Mouse (Mus musculus) cerebellum, postnatal 25 days (tissue): ENCODE results near the gene Accsl.

Experiments
- DNase-seq, 2 experiments: peaks; one replicate each; pipeline ENCODE4 v3.0.0; 2021; ENCODE audit warnings: mixed read lengths in 2 of 2

Accsl gene

DNA sequence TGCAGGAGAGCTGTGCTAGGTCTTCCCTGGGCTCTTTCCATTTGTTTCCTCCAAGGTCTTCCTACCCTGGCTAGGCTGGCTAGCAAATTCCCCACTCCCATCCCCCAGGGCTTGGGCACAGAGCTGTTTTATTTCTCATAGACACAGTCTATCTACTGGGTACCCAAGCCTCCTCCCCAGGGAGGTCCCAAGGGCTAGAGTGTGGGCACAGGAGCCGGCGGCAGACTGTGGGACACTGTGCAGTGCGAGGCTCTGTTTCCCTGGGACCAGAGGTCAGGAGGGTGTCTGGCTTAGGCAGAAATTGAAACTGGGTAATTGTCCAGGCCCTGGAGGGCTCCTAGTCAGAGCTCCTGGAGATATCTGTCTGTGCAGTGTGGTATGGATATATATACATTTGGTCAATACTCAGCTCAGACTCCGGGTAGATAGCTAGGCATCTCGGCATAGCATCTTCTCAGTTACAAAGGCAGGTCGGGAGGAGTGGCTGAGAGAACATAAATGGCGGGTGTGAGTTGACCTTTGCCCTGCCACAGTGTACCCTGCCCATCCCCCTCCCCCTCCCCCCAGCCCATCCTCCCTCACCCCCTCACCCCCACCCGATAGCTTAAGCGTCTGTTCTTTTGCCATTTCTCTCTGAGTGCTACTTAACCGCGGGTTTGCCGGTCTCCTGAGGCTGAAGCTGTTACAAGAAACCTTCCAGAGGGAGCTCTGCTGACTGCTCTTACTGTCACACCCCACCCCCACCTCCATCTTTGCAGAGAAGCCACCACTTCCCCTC, 4.7 kb upstream of the Accsl start:
- no peak for DNase-seq

DNA sequence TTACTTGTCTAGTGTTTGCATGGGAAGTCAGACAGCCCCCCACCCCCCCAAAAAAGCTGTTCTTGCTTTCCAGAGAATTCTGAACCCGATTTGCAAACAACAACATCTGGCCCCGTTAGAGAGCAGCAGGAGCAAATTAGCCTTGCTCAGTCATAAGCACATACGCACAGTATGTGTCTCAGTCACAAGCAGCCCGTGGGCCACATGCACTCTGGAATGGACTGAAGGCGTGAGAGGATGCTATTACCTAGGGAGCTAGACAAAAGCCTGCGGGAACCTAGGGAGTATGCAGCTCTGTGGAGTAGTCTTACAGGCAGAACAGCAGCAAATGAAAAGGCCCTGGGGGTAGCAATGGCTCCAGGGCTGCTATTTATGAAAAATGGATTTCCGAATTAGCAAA, 3.3 kb upstream of the Accsl start:
- no peak for DNase-seq

GRCm38 (mm10) chr2:93871411-93871925, 2.5 kb upstream of the Accsl start:
- DNase-seq, result no peak

GRCm38 (mm10) chr2:93870842-93871241, 1.9 kb upstream of the Accsl start:
- peak; percentile 74 to 82 for DNase-seq

- no peak for DNase-seq
Measured at GRCm38 (mm10) chr2:93868566-93868965, 391 bp downstream of the Accsl start.

DNA sequence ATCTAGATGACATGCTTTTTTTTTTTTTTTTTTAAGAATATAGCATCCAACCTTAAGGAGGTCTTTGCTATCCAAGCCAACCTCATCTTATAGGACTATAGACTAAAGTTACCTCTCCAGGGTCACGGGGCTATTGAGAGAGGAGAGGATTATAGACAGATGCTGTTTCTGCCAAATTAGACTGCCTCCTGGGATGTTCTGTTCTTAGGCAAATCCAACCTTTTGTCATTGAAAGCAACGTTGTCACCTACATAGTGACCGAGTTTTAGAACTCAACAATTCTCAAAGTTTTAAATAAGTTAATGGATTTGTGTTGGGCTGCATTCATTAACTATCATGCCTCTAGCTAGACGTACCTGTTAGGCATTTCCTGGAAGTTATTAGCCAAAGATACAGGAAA, 5.7 kb downstream of the Accsl start:
- no peak for DNase-seq

DNA sequence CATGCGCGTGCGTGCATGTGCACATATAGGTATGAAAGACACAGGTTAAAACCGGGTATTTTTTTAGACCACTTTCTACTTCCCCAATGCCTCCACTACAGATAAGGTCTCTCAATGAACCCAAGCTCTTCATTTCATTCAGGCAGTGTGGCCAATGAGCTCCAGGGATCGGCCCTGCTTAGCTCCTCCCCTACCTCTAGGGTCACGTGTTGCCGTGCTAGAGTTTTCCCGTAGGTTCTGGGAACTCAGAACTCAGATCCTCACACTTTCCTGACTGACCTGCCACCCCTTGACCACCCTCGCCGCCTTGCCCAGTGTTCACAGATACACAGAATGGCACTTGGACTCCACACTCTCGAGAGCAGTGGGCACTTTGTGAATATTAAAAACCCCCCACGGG, 10.1 kb downstream of the Accsl start:
- DNase-seq, result no peak

DNA sequence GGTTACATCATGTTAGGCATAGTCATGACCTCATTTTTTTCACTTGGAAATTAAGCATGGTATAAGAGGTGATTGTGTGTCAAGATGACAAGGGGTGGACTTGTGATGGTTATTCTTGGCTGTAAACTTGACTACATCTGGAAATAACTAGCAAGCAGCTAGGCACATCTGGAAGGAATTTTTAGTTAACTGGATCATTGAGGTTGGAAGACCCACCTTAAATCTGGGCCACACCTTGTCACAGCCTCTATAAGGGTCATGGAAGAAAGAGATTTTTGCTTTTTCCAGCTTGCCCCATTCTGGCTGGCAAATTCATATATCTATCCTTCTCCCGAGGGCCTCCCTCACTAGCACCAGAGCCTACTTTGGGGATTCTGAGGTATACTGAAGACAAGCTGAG, 17.7 kb downstream of the Accsl start:
- DNase-seq, result no peak

GRCm38 (mm10) chr2:93850317-93850944, 18.5 kb downstream of the Accsl start:
- no peak for DNase-seq

GRCm38 (mm10) chr2:93849505-93850089, 19.4 kb downstream of the Accsl start, which contains the start of gene Accs:
Accs (minus strand) TSS chr2:93849943.
- DNase-seq, result peak; percentile 77 to 82

DNA sequence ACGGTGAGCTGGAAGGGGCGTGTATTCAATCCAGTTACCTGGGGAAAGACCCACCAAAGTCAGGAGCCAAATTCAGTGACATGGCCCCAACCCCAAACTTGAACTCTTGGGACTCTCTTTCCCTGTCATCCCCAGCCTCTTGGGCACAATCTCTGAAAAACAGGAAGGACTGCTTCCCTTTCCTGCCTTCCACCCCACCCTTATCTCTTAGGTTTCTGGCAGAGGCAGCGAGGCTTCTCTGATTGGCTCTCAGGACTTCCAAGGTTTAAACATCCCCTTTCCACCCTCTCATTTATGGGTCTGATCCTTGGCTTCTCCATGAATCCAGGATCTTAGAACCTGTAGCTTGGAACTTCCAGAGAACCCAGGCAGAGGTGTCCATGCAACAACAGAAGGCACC, 27.6 kb downstream of the Accsl start:
- DNase-seq, result no peak

- peak; percentile 66 to 81 for DNase-seq
Measured at GRCm38 (mm10) chr2:93840109-93840508, 28.8 kb downstream of the Accsl start.

DNA sequence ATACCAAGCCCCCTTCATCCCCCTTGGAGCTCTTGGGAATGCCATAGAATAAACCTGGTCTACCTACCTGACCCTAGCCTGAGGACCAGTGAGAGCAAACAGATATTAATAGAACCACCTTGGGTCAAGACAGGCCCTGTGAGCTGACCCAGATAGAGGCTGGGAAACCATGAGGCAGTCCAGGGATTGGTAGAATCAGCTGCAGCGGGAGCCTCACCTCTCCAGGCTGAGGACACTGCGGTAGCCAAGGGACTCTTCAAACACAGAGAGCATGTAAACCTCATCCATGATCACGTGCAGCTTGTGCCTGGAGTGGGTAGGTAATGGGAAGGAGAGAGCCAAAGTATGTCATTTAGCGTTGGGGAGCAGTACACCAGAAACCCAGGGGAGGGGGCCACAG, 30.0 kb downstream of the Accsl start:
- DNase-seq, result no peak

DNA sequence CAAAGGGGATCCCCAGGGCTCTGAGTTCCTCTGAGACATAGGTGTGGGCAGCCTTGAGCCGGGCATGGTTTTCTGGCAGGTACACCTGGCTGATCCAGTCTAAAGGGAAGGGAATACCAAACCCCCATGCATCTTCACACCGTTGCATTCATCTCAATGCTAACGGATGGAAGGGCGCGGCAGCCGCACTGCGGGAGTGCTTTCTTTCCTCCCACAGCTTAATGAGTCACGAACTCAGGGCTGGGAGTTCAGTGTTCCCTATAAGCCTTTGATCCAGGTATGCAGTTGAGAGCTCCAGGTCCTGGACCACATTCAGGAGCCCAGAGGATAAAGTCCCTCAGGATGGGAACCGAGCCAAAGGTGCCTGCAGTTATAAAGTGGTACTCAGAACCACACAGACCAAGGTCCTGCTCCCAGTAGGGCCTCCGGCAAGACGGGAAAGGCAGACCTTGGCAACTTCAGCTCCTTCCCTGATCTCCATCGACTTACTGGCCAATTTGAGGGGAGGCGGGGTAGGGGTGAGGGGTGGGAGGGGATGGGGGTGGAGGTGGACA, 32.6 kb downstream of the Accsl start:
- no peak for DNase-seq

GRCm38 (mm10) chr2:93835596-93835995, 33.4 kb downstream of the Accsl start:
- DNase-seq, result no peak

- DNase-seq, result peak; percentile 65 to 82
Measured at GRCm38 (mm10) chr2:93823519-93823918, 45.4 kb downstream of the Accsl start.

DNA sequence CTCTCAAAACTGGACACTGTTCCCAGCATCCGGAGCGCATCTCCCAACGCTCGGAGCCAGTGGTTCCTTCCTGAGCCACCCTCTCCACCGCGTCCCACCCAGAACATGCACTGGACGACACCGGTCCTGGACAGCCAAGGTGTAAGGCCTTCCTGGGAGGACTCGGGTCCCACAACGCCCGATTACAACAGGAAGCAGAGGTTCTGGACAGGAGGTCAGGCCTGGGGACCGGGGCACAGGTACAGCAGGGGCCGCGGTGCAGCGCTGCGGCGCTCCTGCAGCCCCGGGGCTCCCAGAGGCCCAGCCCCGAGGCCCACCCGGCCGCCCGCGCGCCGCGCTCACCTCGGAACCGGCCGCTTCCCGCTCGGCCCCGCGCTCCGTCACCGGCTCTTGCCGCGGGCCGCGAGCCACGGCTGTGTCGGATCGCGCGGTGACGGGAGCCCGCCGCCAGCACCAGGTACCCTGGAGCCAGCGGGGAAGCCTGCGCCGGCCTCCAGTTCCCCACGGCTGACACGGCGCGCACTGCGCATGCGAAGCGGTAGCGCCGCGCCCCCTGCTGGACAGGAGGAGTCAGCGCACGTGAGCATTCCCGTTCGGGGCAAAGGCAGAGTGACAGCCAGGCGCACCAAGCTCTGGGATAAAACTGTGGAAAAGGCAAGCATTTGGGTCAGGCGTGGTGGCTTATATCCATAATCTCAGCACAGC, 46.8 kb downstream of the Accsl start, which contains the start of gene Ext2:
Gene Ext2 (minus strand): TSS at position 524 of the 705 bp plus-strand sequence.
- DNase-seq, result peak; percentile 97 to 98

- DNase-seq, result no peak
Measured at GRCm38 (mm10) chr2:93817791-93818190, 51.2 kb downstream of the Accsl start.

DNA sequence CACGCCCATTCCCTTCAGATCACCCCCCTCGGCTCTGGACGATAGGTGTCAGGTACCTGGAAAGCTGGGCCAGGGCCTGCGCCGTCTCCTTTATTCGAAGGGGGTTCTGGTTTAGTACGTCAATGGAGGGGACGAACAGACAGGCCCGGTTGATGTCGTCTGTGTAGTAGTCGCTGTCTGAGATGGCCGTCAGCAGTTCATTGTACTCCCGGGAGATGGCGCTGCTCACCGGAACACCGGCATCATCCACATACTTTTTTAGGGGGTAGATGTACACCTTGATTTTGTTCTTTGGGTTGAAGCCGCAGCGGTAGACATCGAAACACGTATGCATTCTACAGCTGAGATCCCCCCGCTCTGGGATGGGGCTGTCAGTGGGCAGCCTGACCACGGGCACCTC, 55.6 kb downstream of the Accsl start:
- no peak for DNase-seq

- DNase-seq, result peak; percentile 78 to 87
Measured at GRCm38 (mm10) chr2:93811812-93812211, 57.1 kb downstream of the Accsl start.

- DNase-seq, result peak; percentile 64 to 79
Measured at GRCm38 (mm10) chr2:93809931-93810330, 59.0 kb downstream of the Accsl start.

- peak; percentile 50 to 62 for DNase-seq
Measured at GRCm38 (mm10) chr2:93808071-93808470, 60.9 kb downstream of the Accsl start.

DNA sequence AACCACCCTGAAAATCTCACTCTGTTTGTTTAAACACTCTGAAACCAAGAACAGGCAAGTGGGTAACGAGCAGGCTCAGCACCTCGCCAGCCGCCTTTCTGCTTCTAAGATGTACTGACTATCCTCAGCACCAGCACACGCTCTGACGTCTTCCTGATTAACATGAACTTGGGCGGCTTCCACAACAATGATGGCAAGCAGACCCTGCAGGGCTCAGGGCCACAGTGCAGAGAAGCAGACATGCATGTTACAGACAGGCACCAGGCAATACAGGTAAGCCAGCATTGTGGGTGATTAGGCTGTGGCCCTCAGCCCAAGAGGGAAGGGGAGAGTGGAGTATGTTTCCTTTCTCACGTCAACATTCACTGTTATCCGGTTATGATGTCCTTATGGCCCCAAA, 61.5 kb downstream of the Accsl start:
- DNase-seq, result peak; percentile 15 to 16
